Mouse (Mus musculus): ENCODE measurements around the gene Pxmp2.

The Pxmp2 gene

DNA sequence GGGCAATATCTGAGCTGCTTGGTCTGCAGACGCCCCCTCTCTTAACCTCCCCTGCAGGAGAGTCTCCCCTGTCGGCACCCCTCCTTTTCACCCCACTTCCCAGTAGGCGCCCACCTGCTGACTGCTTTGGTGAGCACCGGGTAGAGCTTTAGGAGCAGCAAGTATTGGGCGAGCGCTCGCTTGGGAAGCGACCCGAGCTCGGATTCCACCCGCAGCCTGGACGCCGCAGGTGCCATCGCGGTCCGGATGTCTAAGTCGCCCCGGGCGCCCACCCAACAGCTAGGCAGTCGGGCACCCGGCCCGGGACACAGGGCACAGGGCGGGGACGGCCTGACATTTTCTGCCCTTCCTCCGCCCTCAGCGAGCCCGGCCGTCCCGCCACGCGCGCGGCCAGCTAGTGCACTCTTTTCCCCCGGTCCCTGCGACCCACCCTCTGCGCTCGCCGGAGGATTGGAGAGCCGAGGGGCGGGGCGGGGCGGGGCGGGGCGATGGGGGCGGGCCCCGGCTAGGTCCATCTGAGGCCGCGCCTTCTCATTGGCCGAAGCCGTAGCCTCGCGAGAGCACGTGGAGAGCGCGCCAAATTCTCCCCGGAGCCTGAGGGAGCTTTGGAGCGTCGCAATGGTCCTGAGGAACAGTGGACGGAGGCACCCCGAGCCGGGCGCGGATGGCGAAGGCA lies at the start of gene Pxmp2, which contains the start of gene Pole:
Gene Pxmp2 (minus strand): TSS at position 417 of the 676 bp plus-strand sequence.
Gene Pole (plus strand): TSS at position 537 of the 676 bp plus-strand sequence.
- DNase-seq (ENCODE audit: low spot score), result peak; percentile 68

DNA sequence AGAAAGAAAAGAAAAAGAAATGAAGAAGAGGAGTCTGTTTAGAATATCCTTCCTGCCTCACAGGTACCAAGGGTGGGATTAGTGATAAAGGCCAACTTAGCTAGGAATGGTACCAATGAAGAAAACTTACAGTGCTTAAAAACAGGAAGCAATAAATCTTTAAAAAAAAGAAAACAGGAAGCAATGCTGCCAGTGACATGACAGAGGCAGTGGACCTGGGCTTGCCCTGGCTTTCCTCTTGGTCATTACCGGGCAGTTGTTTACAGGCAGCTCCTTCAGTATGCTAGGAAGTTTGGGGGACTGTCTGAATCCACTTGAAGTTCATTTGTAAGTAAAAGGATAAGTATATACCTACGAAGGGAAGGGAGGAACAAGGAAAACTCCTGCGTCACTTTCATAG lies 44.5 kb upstream of the Pxmp2 start:
- DNase-seq (ENCODE audit: low spot score), result no peak

DNA sequence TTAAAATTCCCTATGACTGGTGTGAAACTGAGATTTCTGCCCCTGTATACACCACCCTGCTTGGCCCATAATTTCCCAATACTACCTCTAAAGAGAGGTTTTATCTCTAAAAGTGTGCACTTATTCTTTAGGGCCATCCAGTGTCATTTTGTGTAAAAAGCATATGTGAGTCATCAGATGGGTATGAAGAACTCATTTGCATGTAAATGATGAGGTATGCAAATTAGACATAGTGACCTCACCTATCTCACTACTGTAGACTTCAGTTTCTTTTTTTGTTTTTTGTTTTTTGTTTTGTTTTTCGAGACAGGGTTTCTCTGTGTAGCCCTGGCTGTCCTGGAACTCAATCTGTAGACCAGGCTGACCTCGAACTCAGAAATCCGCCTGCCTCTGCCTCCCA lies 27.1 kb upstream of the Pxmp2 start:
- no peak for DNase-seq (ENCODE audit: low spot score)

DNA sequence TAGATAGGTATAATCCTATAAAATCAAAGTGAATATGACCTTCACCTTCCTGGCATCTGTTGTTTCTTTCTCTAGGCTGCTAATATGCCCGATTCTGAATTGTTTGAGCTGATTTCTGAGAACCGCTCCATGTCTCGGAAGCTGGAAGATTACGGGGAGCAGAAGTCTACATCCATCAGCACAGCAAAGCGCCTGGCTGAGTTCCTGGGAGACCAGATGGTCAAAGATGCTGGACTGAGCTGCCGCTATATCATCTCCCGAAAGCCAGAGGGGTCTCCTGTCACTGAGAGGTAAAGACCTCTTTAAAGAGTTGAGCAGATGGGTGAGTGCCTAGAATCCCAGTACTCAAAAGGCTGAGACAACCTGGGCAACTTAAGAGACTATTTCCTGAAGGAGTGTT lies 22.9 kb upstream of the Pxmp2 start:
- no peak for DNase-seq (ENCODE audit: low spot score)

DNA sequence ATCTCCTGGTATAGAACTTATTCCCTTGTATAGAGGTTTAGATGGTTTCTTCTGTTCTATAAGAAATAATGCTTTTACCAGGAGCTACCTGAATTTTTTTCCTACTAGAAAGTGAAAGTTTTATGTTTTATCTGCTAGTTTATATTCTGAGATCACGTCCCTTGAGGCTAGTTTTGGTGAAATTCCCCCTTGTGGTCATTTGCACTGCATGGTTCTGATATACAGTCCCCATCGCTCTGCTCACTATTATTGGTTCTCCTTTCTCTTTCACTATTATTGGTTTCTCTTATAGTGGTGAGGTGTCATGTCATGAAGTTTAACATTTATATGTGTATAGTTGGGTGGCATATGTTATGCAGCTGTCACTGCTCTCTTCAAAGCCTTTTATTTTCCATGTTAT lies 14.6 kb upstream of the Pxmp2 start:
- no peak for DNase-seq (ENCODE audit: low spot score)

DNA sequence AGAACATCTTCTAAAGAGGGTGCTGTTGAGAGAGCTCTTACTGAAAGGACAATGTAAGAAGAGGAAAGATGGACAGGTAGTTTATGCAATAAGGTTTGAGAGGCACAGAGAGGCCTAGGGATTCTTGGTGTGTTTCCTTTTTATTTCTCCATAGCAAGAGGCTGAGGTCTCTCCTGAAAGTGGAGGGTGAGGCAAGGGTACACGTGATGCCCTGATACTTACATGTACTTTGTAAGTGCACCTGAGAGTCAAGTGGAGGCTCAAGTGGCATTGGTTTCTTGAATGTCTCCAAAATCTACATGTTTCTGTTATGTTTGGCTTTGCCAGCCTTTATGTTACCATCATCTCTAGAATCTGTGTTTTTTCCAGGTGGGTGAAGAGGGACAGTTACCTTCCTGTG lies 10.7 kb upstream of the Pxmp2 start:
- DNase-seq (ENCODE audit: low spot score), result no peak

DNA sequence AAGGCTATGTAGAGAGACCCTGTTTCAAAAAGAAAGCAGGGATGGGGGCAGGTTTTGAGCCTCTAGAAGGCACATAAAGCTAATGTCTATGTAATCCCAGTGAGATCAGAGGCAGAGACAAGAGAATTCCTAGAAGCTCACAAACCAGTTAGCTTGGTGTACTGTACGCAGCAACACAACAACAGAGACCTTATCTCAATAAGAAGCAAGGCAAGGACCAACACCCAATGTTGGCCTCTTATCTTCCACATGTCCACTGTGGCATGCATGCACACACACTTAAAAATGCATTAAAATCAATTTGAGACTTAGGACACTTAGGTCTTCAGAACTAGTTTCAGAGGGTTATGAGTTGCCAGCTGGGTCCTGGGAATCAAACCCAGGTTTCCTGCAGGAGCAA lies 5.7 kb upstream of the Pxmp2 start:
- no peak for DNase-seq (ENCODE audit: low spot score)

DNA sequence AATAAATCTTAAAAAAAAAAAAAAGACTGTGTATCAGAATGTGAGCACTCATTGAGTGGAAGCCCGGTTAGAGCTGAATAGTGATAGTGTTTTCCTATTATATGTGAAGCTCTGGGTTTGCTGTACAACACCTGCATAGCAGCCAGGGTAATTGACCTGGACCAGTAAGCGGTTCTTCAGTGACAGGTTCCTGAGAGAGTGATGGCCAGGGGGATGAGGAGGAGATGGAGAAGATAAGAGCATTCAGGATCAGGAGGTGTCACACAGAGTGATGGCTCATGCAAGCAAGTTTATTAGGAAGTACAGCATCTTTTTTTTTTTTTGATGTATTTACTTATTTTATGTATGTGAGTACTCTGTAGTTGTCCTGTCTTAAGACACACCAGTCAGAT lies 1.1 kb upstream of the Pxmp2 start:
- DNase-seq (ENCODE audit: low spot score), result no peak

DNA sequence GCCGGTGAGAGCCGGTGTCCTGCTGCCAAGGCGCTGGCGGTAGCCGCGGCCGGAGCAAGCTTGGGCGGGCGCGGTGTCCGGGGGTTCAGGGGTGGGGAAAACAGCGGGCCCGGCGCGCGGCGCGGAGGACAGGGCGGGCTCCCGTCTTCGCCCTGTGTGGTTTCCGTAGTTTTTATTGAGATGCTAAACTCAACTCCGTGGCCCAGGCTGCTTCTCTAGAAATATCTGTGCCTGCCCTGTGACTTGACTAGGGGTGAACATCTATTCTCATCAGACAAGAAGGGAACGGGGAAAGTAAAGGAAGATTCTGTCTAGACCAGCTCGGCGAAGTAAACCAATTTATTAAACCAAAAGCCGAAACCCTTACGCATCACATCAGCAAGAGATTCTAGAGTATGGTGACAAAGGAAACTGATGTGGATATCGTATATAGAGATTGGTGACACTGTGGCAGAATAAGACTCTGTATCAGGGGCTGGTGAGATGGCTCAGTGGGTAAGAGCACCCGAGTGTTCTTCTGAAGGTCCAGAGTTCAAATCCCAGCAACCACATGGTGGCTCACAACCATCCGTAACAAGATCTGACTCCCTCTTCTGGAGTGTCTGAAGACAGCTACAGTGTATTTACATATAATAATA lies 579 bp upstream of the Pxmp2 start:
- DNase-seq (ENCODE audit: low spot score), result no peak

DNA sequence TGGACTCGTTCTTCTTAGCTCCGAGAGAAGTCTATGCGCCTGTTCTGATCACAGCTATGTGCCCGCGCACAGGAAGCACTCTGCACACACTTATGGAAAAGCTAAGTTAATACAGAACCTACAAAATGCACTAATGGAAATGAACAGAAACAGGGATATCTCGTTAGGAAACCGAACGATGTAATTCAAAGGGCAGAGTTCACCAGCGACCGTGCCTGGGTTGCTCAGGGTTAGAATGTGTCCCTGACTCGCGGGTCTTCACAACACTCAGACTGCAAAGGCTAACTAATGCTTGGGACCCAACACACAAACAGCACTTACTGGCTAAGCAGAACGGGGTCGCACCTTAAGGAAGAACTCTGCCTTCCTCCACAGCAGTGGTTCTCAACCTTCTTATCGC lies 830 bp downstream of the Pxmp2 start:
- DNase-seq (ENCODE audit: low spot score), result no peak

DNA sequence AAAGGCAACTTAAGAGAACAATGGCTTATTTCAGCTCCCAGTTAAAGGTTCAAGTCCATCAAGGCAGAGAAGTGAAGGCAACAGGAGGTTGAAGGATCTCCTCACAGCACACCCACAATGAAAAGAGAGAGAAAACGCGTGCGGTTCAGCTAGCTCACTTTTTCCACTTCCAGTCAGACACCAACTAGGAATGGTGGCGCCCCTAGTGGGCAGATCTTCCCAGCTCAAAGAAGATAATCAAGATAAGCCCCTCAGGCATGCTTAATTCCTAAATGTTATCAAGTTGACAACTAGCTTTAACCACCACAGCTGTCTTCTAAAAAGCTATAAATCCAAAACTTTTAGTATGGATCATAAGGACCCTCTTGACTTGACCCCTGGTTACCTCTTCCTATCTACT lies 1.4 kb downstream of the Pxmp2 start:
- DNase-seq (ENCODE audit: low spot score), result no peak

DNA sequence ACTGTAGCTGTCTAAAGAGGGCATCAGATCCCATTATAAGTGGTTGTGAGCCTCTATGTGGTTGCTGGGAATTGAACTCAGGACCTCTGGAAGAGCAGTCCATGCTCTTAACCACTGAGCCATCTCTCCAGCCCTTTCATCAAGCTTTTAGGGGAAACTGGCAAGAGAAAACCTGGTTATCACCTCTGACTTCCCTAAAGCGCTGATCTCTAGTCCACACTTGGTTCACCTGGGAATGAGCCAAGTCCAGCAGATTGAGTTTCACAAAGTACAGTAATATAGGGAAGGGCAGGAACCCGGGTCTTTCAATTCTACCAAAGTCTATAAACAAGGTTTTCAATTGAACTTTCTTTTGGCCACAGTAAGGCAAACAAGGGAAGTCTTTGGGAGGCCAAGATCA lies 4.0 kb downstream of the Pxmp2 start:
- no peak for DNase-seq (ENCODE audit: low spot score)

DNA sequence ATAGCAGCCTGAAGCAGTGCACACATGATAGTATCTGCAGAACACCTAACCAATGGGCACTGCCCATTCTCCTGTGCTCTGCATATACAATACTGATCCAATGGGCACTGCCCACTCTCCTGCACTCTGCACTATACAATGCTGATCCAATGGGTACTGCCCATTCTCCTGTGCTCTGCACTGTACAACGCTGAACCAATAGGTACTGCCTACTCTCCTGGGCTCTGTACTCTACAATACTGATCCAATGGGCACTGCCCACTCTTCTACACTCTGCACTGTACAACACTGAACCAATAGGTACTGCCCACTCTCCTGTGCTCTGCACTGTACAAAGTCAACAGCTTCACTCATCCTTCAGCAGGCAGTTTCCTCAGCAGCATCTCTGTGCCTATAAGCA lies 9.1 kb downstream of the Pxmp2 start:
- no peak for DNase-seq (ENCODE audit: low spot score)

DNA sequence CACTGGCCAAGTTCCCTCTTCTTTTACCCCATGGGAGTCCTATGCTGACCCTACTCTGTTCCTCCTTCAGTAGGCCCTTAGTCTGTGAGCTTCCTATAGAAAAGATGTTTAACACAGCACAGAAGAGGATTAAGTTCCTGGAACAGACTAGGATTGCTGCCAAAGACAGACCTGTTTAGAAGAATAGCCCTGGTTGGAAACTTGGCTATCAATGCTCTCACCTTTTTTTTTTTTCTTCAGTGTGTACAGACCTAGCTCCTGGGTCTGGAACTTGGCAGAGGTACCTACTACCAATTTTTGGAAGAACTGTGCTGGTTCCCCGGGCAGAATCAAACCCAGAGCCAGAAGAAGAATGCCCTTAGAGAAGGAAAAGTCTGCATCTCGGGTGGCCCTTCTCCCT lies 9.6 kb downstream of the Pxmp2 start:
- DNase-seq (ENCODE audit: low spot score), result no peak

DNA sequence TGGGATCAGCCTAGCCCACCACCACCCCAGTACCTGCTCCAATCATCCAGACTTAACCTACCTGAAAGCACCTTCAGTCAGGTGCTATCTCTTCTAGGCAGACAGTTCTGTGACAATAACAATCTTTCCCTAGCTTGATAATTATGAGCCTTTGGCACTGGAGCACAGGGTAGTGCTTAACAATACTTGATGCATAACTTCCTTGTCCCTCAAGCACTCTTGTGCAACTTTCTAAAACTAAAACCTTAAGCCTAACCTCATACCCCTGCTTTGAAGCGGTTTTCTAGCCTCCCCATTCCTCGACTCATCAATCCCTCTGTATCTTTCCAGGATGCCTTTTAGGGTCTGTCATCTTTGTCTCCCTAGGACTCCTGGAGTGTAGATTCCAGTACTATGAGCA lies 11.1 kb downstream of the Pxmp2 start:
- no peak for DNase-seq (ENCODE audit: low spot score)

DNA sequence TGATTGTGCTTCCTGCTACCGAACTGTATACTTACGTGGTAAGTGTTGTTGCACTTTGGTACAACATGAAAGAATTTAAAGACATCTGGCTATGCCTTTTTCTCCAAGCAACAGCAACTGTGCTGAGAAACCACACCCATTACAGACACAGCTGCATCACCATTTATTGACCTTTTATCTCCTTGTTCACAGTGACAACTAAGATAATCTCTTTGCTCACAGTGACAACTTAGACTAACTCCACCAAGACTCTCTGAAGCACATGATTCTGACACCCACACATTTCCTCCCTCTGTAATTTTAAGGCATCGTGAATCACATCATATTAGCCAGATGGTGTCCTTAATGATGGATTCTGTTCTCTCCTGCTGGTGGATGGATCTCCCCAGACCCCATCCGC lies 11.8 kb downstream of the Pxmp2 start:
- DNase-seq (ENCODE audit: low spot score), result no peak

DNA sequence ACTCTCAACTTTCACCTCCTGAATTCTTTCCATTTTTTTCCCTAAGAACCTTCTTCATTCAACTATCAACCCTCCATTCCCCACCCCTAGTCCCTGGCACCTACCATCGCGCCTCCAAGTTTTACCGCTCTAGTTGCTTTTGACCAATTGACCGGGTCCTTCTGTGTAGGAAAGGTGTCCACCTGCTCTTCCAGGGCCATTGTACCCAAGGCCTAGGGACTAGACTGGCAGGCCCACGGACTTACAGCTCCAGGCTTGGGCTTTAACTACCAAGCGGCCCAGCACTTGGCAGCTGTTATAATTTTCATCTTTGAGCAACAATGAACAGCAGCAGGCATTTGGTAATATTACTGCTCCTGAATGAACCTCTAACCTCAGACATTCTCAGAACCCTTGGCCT lies 15.7 kb downstream of the Pxmp2 start:
- DNase-seq (ENCODE audit: low spot score), result no peak

DNA sequence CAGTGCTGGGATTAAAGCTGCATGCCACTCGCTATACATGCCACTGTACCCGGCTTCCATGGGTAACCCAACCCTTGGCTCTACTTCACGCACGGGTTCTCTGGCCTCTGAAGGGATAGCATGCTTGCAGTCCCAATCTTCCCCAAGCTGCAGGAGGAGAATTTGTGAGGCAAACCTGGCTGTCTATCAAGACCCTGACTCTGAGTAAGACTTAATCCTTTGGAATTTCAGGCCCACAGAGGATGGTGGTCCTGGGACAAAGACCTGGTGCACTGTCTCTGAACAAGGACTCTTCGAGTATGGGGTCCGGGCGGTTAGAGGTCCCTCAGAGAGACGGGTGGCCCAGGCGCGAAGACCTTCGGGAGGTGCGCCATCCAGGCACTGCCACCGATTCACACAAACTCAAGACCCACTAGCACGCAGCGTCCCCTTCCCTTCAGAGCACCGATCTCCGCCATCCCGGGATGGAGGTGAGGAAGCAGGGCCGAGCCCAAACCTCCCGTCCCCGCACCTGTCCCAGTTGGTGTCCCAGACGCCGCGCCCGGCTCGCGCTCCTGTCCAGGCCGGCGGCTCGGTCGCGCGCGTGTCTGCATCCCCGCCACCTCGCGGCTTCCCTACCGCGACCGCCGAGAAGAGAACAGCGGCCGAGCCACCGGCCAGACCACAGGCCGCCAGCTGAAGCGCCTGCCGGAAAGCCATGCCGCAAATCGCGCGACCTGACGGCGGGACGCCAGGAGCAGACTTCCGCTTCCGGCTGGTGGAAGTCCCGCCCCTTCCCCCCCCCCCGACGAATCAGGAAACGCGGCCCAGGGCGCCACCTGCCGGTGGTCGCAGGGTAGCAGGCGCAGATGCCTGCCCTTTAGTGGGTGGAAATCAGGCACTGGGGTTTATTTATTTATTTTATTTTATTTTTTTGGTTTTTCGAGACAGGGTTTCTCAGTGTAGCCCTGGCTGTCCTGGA lies 16.6 kb downstream of the Pxmp2 start, which contains the start of gene Pgam5:
Gene Pgam5 (minus strand): TSS at position 773 of the 961 bp plus-strand sequence.
- peak; percentile 63 for DNase-seq (ENCODE audit: low spot score)

DNA sequence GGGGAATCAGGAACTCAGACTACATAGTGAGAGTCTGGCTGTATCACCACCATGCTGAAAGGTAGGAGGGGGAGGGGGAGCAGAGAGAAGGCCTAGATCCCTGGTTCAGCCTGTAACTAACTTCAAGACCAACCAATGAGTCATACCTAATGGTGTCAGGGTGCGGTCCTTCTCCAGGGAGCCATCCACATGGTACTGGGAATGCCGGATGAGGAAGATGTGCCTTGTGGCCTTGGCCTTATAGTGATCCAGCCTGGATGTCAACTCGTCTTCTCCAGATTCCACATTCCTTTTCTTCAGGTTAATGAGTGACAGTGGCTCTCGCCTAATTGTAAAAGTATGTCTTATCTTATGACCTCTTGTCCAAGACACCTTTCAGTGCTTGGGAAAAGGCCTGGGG lies 19.0 kb downstream of the Pxmp2 start:
- DNase-seq (ENCODE audit: low spot score), result no peak

DNA sequence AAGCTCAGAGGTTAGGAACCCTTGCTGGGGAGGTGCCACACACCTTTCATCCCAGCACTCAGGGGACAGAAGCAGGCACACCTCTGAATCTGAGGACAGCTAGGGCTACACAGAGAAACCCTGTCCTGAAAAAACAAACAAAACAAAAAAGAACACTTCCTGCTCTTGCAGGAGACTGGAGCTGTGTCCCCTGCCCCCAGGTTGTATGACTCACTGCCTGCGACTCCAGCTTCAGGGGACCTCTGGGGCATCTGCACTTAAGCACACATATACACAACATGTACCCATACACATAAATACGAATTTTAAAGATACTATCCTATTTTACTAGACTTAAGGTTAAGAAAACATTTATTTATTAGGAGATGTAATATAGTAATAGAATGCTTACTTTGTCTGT lies 41.9 kb downstream of the Pxmp2 start:
- DNase-seq (ENCODE audit: low spot score), result no peak

DNA sequence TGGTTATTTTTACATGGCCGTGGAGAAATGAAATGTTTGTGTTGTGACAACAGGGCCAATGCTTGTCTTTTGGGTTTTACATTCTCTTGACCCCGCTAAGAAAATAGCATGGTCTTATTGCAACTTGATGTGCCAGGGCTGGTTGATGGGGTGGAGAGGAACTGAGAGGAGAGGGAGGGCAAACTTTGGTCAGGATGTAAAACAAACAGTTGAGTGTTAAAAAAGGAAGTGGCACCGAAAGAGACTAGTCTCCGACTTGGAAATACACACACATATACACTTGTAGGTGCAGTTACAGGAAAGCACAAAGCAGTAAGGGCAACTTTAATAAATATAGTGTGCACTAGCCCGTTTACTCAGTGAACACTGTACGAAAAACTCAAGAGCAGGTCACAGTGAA lies 53.6 kb downstream of the Pxmp2 start:
- DNase-seq (ENCODE audit: low spot score), result no peak

DNA sequence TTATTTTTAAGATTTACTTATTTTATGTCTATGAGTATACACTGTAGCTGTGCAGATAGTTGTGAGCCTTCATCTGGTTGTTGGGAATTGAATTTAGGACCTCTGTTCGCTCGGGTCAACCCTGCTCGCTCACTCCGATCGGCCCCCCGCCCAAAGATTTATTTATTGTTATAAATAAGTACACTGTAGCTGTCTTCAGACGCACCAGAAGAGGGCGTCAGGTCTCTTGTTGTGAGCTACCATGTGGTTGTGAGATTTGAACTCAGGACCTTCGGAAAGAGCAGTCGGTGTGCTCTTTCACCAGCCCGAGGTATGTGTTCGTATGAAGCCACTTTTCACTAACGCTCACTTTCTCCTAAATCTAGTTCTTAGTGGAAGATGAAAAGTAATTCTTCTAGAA lies 54.3 kb downstream of the Pxmp2 start:
- DNase-seq (ENCODE audit: low spot score), result no peak

Data from urinary bladder, postnatal 10 days (tissue).